Mouse (Mus musculus) testis, adult 2 months (tissue): Measurements from ENCODE around the gene Mecr.

Experiments used
- CTCF ChIP-seq: fragments of 200-500 bp; IDR thresholded peaks from 2 replicates; pipeline ENCODE4 v1.5.1; 2012; ENCODE audit warnings: low read depth, mild to moderate bottlenecking, inconsistent platforms, low read length, moderate library complexity; ENCODE audit not compliant: control insufficient read depth, insufficient read depth, insufficient replicate concordance
- POLR2A ChIP-seq: fragments of 200-500 bp; IDR thresholded peaks from 2 replicates; pipeline ENCODE4 v1.6.1; 2012; ENCODE audit warnings: low read depth, mild to moderate bottlenecking, inconsistent platforms, low read length, moderate library complexity; ENCODE audit not compliant: control insufficient read depth

DNA sequence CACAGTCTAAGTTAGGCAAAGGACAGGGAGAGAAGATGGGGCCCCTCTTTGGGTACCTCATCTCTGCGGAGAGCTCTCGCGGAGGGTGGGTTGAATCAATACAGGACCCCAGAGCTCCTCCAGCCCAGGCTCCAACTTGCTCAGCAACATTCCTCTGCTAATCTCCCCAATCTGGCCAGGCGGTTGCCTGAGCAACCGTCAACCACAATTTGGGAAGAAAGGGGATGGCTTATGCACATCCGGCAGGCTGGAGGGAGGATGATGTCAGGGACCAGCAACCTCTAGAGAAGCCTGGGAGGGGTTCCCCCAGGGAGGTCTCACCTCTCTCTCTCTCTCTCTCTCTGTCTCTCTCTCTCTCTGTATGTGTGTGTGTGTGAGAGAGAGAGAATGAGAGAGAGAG is 16.4 kb upstream of the Mecr start:
- TF ChIP-seq CTCF (no peak), POLR2A (no peak)
